Mouse (Mus musculus) liver, adult 2 months (tissue): ENCODE data around the gene Tmem131l. TPM values are rescaled to one million over a fixed set of nuclear protein-coding genes. Genes with fewer than 3 reads are reported as not detected.

Experiments
- DNase-seq: peaks from one replicate; pipeline ENCODE4 v3.0.0-alpha.2; 2011; ENCODE audit warnings: low read depth, low spot score; ENCODE audit errors: extremely low read depth
- H3K27ac ChIP-seq: fragments of 200-500 bp; replicated peaks from 2 replicates; pipeline ENCODE4 v1.5.1; 2012; ENCODE audit warnings: low read depth, mild to moderate bottlenecking, control low read depth, inconsistent platforms, low read length; ENCODE audit not compliant: insufficient read depth
- H3K27me3 ChIP-seq: fragments of 200-500 bp; 2 replicates; pipeline ENCODE4 v1.6.1; 2012; ENCODE audit warnings: mild to moderate bottlenecking, moderate library complexity, low read length, inconsistent platforms; ENCODE audit not compliant: control insufficient read depth, insufficient read depth
- H3K36me3 ChIP-seq: fragments of 200-500 bp; 2 replicates; pipeline ENCODE4 v1.6.1; 2012; ENCODE audit warnings: low read length, inconsistent platforms; ENCODE audit not compliant: control insufficient read depth, insufficient read depth
- H3K4me1 ChIP-seq: fragments of 200-500 bp; 2 replicates; pipeline ENCODE4 v1.6.1; 2011; ENCODE audit warnings: low read length; ENCODE audit not compliant: control insufficient read depth, insufficient read depth
- H3K4me3 ChIP-seq: fragments of 200-500 bp; 2 replicates; pipeline ENCODE4 v1.5.1; 2011; ENCODE audit warnings: low read depth, mild to moderate bottlenecking, control low read depth, low read length, moderate library complexity; ENCODE audit not compliant: insufficient read depth
- H3K79me2 ChIP-seq: fragments of 200-500 bp; 2 replicates; pipeline ENCODE4 v1.6.1; 2012; ENCODE audit warnings: inconsistent platforms, mild to moderate bottlenecking, low read length, moderate library complexity; ENCODE audit not compliant: control insufficient read depth, insufficient read depth
- H3K9ac ChIP-seq: fragments of 200-500 bp; 2 replicates; pipeline ENCODE4 v1.6.1; 2012; ENCODE audit warnings: low read depth, mild to moderate bottlenecking, control low read depth, inconsistent platforms, low read length
- CTCF ChIP-seq: fragments of 200-500 bp; IDR thresholded peaks from 2 replicates; pipeline ENCODE4 v1.5.1; 2011; ENCODE audit warnings: low read depth, low read length, control low read depth
- POLR2A ChIP-seq: fragments of 200-500 bp; IDR thresholded peaks from 2 replicates; pipeline ENCODE4 v1.6.1; 2011; ENCODE audit warnings: low read length, control low read depth; ENCODE audit not compliant: insufficient read depth; ENCODE audit errors: extremely low read depth
- WGBS: fragments of 180-500 bp; shearing (Covaris S2); methylation state at CpG from one replicate; pipeline ENCODE4 v1.1.7; 2018; 5-methylcytosine and 5-hydroxymethylcytosine counted together
- polyA plus RNA-seq: library from polyadenylated mRNA; depleted of rRNA; stranded (reverse); fragments of >200 nt; gene quantifications from 2 replicates; pipeline ENCODE4 v1.2.3, GENCODE M21; 2012; rRNA removed
- total RNA-seq: library from RNA; depleted of rRNA; stranded (reverse); fragments of >200 nt; gene quantifications from 2 replicates; pipeline ENCODE4 v1.2.3, GENCODE M21; 2014; rRNA removed

Gene Tmem131l
- total RNA-seq: 21.1 and 24.9 TPM in 2 replicates
- 10.7 and 15.3 TPM in 2 replicates for polyA plus RNA-seq

DNA sequence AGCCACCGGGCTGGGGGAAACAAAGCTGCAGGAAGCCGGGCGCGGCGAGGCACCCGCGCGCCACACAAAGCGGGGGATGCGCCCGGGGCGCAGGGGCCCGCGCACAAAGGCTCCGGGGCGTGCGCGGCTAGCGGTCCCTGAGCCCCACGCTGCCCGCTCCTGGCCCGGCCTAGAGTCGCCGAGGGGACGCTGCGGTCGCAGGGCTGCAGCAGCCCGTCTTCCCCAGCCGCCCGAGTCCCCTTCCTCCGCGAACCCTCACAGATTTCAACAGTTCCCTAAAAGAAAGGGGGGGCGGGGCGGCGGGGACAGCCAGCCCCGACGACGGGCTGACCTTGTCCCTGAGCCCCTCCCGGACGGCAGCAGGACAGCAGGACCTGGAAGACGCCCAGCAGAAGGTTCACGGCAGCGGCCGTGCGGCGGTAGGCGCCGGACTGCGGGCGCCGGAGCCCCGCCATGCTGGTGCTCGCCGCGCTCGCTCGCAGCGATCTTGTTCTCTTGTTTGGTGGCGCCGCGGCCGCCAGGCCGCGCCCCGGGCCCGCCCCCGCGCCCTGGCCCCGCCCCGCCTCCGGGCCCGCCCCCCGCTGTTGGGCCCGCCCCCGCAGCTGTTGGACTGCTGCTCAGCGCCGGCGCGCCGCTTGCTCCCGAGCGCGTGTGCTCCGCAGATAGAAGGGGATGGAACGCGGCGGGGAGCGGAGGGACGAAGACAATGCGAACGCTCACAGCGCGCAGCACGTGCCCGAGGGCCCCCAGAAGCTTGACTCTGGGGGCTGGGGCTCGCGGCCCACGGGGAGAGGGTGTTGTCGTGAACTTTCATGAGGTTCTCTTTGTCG is at the start of gene Tmem131l:
TSS of gene Tmem131l (minus strand) at position 530 of the 830 bp plus-strand sequence.
- TF ChIP-seq CTCF (no peak), POLR2A (peak; percentile 89)
- Histone ChIP-seq H3K27ac (peak within 1 kb of the TSS; percentile 79), H3K79me2 (peaks cover 11% of the 10 kb centered on the region), H3K4me1 (peaks cover 17% of the 10 kb centered on the region; the same call in 1 of the 2 replicates), H3K4me3 (peak within 1 kb of the TSS; percentile 67), H3K9ac (peak within 1 kb of the TSS; percentile 92), H3K27me3 (no peaks in the 10 kb centered on the region), H3K36me3 (no peaks in the 10 kb centered on the region)
- DNase-seq: peak; percentile 77
- WGBS: 1% methylated on average over 89 of the region's 100 CpGs

DNA sequence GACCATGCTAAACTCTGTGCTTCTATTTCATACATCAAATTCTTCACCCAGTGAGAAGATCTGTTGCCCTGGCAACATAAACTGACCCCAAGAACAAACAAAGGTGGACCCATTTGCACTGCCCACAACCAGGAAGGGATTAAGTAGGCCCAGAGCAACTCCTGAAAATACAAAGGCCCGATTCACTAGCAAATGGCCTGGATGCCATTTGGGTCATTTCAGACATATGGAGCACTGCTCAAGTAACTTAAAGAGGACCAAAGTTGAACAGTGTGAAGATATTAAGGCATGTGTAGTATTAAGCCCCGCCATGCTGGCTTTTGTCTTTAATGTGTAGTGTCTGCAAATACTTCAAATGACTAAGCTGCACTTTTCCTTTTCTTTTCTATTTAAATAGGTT is 46.9 kb upstream of the Tmem131l start:
- no peaks in the 10 kb centered on the region for H3K36me3 ChIP-seq
- WGBS: 90% methylated on average over 2 of the region's 2 CpGs

GRCm38 (mm10) chr3:84086337-84086736 is 46.4 kb upstream of the Tmem131l start:
- TF ChIP-seq POLR2A (no peak), CTCF (no peak)

More for the DNA sequence above, 46.9 kb upstream of the Tmem131l start:
- Histone ChIP-seq H3K27me3 (no peaks in the 10 kb centered on the region), H3K4me3 (no peak overlapping the region), H3K4me1 (0 out of 2 replicates have a peak, but pooled peaks cover 2% of the 10 kb centered on the region), H3K9ac (no peak overlapping the region), H3K27ac (no peak overlapping the region), H3K79me2 (no peaks in the 10 kb centered on the region)
- TF ChIP-seq CTCF (no peak), POLR2A (no peak)
- DNase-seq: no peak

DNA sequence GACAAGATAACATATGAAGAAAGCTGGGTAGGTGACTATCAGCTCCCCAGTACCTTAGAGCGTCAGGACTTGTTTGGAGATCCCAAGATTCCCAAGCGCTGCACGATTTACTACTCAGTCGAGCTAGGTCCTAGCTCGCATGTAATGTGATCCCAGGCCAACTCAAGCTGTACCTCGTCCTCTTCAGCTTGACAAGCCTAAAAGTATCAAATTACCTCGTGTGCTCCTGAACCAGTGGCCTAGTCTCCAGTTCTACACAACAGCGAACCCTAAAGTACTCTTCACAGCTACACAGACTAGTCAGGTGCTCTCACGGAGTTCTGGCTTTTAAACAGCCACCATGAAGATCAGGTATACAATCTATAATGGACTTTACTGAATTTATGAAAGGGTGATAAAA is 45.5 kb upstream of the Tmem131l start:
- no peaks in the 10 kb centered on the region for H3K79me2 ChIP-seq
- H3K9ac ChIP-seq: no peak overlapping the region
- no peak for TF ChIP-seq CTCF
- no peak for TF ChIP-seq POLR2A
- WGBS: 65% methylated on average over 9 of the region's 9 CpGs
- no peaks in the 10 kb centered on the region for H3K4me1 ChIP-seq
- H3K27me3 ChIP-seq: no peaks in the 10 kb centered on the region
- DNase-seq: no peak
- H3K36me3 ChIP-seq: no peaks in the 10 kb centered on the region
- H3K27ac ChIP-seq: no peak overlapping the region
- H3K4me3 ChIP-seq: no peak overlapping the region

More at GRCm38 (mm10) chr3:84086337-84086736, 46.4 kb upstream of the Tmem131l start:
- H3K4me3 ChIP-seq: no peak overlapping the region
- H3K4me1 ChIP-seq: 0 out of 2 replicates have a peak, but pooled peaks cover 2% of the 10 kb centered on the region
- DNase-seq: no peak
- 94% methylated on average over 7 of the region's 7 CpGs for WGBS
- no peak overlapping the region for H3K27ac ChIP-seq
- H3K27me3 ChIP-seq: no peaks in the 10 kb centered on the region
- no peaks in the 10 kb centered on the region for H3K79me2 ChIP-seq
- H3K36me3 ChIP-seq: no peaks in the 10 kb centered on the region
- H3K9ac ChIP-seq: no peak overlapping the region

DNA sequence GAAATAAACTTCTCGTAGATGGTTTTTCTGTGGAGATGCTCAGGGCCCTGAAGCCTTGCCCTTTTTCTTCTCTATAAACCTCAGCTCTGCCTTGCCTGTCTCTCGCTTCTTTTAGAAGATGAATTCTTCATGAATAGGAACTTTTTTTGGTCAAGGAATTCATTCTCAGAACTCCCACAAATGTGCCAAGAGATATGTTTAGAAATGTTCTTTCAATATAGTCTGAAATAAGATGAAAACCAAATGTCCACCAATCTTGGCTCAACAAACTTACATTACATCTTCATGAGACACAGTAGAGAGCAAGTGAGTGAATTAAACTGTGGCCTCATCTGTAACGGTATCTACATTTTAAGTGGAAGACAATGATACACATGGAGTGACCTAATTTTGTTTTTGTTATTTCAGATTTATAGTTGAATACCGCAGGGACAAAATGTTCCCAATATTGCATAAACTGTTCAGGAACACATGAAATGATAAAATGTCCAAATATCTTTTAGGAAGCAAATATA is 41.3 kb upstream of the Tmem131l start:
- no peak overlapping the region for H3K27ac ChIP-seq
- no peaks in the 10 kb centered on the region for H3K4me1 ChIP-seq
- H3K9ac ChIP-seq: no peak overlapping the region
- H3K79me2 ChIP-seq: no peaks in the 10 kb centered on the region
- H3K36me3 ChIP-seq: no peaks in the 10 kb centered on the region
- no peak overlapping the region for H3K4me3 ChIP-seq
- 89% methylated on average over 4 of the region's 4 CpGs for WGBS
- no peak for TF ChIP-seq POLR2A
- TF ChIP-seq CTCF: no peak
- H3K27me3 ChIP-seq: no peaks in the 10 kb centered on the region
- DNase-seq: no peak
